Mouse (Mus musculus): ENCODE results near the gene Ugt1a6a.
"Not testable (repeated sequence)": the region's sequence is repeated elsewhere in the genome, so short reads cannot be mapped to it uniquely, and the experiment has no call there.

The Ugt1a6a gene

DNA sequence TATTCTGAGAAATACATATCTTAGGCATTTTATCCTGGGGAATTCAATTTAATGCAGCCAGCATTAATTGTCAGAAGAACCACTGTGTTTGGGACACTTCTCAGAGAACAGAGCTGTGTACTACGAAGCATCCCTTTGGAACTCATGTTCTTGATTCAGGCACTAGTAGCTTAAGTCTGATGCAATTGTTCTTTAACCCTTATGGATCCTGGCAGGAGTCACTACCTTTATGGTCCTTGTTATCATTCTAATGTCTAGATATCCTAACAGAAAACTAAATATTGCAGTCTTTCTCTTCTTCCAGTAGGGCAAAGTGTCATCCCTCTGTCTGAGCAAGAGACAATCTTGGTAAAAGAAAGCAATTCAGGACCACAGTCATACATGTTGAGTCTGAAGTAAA, 78.5 kb downstream of the Ugt1a6a start:
- no peak for DNase-seq

DNA sequence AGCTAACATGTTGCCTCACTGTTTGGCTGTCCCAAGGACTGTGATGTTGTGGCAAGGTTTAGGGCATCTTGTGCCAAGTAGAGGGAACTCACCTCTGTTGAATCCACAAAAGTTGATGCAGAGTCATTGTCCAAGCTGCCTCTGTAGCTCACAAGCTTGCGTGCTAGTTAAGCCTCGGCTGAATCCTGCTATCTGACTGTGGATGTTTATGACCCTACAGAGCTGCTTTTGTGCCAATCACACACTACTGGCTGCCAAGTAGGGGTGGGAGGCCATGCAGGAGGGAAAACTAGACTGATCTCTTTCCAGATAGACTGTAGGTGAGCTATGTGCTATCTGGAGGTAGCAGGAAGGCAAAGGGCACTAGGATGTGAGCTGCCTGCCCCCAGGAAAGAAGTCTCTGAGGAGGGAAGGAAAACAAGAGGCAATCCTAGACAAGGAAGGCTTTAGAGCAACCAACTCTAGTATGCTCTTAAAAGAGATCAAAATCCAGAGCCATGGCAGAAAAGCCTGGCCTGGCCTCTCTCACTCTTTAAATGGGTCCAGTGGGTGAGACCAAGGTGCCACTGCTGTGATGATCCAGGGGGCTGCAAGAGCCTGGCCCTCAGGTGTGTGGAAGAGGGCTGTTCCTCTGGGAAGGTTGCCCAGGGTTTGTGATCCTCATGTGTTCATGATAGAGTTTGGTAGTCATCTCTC, 79.3 kb downstream of the Ugt1a6a start:
- no peak for DNase-seq

DNA sequence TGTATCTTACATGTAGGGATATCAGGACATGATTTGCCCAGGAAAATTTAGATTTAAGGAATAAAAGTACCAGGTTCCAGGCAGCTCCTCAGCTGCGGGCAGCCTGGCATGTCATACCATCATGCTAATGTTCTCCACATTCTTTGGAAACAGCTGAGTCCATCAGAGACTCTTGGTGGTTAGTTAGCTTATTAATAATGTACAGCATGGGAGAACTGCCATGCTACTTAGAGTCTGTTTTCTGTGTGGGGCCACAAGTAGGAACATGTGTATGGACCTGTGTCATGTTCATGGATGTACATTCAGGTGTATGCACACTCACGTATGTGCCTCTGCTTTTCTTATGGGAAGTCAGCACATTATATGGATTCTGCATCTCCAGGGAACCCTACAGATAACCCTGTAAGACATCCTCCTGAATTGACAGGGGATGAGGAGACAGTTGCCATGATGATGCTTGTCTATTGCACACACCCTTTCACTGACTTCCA, 79.9 kb downstream of the Ugt1a6a start:
- no peak for DNase-seq

DNA sequence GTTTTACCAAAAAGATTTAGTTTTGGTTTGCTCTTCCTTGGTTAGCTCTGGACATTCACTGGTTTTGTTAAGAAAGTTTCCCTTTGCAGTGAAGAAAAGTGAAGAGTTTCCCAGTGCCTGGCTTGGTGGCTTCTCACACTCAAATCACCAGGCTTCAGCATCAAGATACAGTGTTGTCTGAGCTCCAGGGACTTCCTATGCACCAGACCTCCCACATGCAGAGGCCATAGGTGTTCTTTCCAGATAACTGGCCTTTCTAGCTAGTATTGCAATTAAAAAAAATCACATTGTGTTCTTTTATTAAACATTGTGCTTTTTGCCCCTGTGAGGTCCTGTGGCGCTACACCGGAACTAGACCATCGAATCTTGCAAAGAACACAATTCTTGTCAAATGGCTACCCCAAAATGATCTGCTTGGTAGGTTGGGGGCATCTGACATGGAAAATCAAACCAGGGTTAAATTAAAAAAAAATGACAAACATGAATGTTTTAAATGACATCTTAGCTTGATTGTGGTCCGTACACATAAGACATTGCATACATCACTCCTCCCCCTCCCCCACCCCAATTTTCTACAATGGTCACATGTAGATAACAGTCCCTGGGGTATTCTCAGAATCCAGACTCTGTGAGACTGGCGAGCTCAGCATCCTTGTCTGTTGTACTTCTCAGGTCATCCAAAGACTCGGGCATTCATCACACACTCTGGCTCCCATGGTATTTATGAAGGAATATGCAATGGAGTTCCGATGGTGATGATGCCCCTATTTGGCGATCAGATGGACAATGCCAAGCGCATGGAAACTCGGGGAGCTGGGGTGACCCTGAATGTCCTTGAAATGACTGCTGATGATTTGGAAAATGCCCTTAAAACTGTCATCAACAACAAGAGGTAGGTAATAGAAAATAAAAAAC, 81.1 kb downstream of the Ugt1a6a start:
- no peak for DNase-seq

DNA sequence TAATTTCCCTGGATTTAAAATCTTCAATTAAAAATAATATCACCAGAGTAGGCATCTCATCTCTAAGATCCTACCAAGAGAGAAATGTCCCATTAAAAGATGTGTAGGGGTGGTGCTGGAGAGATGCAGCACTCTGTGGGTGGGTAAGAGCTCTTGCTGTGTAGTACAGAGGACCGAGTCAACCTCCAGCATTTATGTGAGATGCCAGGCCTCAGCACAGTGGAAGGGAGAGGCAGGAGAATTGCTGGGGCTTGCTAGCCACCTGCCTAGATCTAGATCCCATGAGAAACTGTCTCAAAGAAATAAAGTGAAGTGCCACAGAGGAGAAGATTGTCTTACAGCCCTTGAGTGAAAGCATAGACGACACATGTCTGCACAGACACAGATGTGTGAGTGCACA, 81.9 kb downstream of the Ugt1a6a start:
- DNase-seq: no peak

DNA sequence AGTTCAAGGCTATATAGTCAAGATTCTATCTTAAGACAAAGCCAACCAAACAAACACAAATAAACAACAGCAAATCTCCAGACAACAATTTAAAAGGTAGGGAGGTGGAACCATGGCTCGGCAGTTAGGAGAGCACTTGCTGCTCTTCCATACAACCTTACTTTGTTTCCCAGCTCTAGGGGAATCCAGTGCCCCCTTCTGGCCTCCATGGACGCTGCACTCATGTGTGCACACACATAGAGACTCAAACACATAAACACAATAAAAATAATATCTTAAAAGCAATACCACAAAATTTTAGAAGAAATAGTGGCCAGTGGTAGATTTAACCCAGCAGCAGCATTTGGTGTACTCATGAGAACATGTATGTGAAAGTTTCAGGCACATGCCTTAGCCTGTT, 82.5 kb downstream of the Ugt1a6a start:
- no peak for DNase-seq

DNA sequence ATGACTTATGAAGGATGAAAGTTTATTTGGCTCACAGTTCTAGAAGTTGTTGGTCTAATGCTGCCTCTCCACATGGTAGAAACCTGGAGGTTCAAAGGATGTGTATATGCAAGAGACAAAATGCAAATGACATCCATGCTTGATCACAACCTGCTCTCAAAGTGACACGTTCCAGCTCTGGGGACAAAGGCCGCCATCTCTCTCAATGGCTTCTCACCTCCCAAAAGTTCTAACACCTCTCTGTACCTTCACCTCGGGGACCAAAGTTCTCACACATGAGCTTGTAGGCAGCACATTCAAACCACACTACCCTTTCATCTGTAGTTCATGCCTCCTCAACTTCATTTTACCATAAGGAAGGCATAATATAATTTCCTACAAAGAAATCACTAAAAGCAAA, 83.0 kb downstream of the Ugt1a6a start:
- no peak for DNase-seq

DNA sequence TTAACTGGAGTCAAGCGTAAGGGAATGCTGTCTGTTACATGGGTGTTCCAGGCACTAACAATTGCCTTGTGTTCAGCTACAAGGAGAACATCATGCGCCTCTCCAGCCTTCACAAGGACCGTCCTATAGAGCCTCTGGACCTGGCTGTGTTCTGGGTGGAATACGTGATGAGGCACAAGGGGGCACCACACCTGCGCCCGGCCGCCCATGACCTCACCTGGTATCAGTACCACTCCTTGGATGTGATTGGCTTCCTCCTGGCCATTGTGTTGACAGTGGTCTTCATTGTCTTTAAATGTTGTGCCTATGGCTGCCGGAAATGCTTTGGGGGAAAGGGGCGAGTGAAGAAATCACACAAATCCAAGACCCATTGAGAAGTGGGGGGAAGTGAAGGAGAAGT, 83.4 kb downstream of the Ugt1a6a start:
- DNase-seq: no peak

DNA sequence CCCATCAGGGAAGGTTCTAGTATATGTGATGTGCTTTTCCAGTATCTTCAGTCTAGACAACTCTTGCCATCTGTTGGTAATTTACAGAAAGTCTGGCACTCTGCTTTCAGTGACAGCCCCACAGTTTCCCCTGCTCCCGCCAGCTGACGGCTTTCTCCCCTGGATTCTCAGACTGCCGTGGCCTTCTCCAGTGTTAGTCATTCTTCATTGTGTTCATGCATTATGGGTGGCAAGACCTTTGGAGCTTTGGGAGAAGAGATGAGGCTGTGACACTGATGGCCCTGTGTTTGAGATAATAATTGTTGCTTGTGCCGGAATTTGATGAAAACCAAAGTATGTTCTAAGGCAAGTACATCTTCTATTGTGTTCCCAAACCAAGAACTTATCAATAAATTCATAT, 84.0 kb downstream of the Ugt1a6a start:
- DNase-seq: no peak

DNA sequence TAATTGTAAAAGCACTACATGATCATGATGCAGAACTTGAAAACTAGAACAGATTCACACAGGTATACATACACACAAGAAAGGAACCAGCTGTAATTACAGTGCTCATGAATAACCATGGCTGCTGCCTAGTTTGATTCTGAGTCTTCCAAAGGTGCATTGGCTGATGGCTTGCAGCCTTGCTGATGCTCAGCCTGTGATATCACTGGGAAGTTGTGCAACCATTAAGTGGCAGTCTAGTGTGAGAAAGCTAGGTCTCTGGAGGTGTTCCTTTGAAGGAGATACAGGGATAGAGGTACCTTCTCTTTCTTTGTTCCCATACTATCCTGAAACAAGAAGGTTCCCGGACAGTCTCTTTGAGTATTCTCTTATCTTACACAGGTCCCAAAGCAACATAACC, 84.4 kb downstream of the Ugt1a6a start:
- no peak for DNase-seq

DNA sequence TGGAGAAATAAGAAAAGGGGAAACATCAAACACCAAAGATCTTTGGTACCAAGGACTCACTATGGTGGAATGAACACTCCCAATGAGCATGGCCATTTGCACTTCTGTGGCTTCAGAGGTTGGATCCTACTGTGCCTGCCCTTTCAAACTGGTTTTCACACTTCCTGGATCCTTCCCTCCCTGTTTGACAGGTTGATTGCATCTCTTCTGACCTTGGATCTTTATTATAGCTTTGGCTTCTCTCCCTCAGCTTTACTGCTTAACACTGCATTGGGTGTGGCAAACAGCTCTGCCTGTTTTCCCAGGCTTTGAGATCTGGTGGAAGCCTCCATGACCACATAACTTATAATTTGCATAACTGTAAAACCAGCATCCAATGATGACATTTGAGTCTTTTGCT, 85.7 kb downstream of the Ugt1a6a start:
- no peak for DNase-seq

DNA sequence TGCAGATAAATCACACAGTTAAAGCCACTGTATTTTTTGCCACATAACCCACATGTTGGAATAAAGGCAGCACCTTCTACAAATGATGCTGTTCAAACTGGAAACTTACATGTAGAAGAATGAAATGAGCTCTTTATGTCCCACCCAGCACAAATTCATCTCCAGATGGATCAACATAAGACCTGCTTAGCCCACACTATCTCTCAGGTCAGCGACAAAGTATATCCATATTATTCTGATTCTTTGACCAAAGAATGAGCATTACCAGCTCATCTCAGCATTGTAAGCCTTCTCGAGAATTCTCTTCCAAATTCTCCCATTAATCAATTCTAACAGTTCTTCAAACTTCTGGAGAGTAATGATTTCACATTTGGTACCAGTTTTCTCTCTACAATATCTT, 87.6 kb downstream of the Ugt1a6a start:
- no peak for DNase-seq

DNA sequence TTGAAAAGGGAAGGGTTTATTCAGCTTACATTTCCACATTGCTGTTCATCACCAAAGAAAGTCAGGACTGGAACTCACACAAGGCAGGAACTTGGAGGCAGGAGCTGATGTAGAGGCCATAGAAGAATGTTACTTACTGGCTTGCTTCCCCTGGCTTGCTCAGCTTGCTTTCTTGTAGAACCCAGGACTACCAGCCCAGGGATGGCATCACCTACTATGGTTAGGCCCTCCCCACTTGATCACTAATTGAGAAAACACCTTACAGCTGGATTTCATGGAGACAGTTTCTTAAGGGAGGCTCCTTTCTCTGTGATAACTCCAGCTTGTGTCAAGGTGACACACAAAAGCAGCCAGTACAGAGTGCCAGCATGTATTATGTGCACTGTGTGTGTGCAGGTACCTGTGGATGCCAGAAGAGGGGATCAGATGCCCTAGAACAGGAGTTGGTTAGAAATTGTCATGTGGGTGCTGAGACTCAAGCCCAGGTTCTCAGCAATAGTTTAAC, 88.5 kb downstream of the Ugt1a6a start:
- peak in 1 of 2 experiments; percentile 6 for DNase-seq

DNA sequence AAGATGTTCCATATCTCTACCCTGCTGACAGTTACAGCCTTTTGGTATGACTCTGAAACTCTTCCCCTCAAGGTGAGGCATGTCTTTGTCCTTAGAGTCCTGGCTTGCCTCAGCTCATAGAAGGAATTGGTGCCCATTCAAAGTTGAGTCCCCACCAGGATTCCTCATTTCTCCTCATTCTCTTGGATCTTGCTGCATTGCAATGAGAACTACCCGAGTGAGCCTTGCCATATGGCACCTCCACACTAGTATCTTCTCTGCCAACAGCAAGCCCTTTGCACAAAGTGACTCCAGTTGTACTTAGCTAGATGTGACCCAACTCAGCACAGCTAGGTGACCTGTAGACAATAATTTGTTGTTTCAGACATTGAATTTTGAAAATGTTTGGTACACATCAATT, 89.0 kb downstream of the Ugt1a6a start:
- no peak for DNase-seq

DNA sequence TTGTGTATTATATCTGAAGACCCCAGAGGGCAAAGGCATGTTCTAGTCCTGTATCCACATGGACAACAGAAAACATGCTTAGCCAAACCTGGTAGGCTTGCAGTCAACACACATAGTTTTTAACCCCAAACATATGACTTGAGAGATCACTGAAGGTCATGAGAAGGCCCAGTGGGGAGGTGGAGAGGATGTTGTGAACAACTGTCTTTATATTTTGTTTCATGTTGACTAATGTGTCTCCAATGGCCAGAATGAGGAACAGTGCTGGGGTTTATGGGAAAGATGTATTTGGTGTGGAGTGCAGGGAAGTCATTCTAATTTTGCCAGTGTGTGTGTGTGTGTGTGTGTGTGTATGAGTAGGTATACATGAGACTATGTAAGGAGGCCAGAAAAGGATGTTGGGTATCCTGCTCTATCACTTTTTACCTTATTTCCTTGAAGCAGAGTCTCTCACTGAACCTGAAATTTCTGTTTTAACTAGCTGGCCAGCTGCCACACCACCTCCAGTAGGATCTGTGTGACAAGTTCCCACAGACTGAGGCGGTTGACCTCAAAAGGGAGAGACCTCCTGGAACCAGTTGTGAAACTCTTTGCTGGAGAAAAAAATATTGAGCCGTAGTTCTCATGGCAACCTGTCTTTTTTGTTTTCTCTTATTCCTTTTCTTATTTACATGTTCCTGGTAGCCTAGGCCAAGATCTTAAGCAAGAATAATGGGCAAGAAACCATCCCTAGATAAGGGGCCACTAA, 89.6 kb downstream of the Ugt1a6a start:
- DNase-seq: no peak

DNA sequence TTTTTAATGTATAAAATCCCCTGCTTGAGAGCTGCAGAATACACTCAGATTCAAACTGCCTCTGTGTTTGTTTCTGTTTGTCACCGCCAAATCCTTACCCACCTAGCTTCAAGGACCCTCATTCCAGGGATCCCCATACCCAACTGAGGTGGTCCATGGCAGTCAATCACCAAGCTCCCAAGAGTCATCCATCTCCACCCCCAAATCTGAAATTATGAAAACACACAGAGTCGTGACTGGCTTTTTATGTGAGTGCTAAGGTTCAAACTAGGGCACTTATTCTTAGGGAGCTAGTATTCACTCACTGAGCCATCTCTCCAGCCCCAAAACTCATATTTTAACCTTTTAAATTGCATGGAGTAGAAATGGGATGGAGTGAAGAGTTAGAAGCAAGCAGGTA, 90.7 kb downstream of the Ugt1a6a start:
- not testable (repeated sequence) for DNase-seq

DNA sequence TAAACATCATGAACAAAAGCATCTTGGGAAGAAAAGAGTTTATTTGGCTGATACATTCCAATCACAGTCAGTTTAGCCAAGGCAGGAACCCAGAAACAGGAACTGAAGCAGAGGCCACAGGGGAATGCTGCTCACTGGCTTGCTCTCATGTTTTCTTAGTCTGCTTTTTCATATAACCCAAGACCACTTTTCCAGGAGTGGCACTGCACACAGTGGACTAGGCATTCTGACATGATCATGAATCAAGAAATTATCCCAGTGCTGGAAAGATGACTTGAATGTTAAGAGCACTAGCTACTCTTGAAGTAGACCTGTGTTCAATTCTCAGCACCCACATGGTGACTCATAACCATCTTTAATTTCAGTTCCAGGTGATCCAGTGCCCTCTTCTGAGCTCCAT, 91.1 kb downstream of the Ugt1a6a start:
- DNase-seq: no peak

DNA sequence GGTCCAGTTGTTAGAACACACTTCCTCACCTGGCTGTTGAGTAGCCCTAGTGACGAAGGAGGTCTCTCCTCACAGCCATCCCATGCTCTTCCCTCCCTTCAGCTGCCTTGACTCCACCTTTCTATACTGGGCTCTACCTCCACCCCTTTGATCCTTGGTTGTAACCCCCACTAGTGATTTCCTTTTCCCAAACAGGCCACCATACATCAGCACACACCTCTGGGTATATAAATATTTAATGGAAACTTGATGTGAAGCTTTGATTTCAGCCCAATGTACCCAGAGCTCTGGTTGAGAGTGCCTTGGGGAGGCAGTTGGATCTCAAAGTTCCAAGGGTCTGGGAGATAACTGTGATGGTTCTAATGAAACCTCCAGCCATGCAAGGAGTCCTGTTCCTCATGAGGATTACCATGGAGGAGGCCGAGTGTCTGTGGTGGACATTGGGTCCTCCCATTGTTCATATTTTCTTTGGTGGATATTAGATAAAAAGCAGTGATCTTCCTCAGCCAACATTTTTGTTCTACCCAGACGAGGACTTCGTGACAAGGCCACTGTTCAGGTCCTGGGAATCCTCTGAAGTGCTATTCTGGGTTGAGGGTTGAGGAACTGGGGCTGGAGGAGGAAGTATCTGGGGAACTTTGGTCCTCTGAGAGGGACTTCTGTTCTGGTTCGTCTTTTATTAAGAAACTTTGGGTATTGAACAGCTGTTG, 92.2 kb downstream of the Ugt1a6a start, which contains the start of gene Mroh2a:
Gene Mroh2a (plus strand): TSS at position 317 of the 710 bp plus-strand sequence.
- DNase-seq: peak in 1 of 2 experiments; percentile 26

DNA sequence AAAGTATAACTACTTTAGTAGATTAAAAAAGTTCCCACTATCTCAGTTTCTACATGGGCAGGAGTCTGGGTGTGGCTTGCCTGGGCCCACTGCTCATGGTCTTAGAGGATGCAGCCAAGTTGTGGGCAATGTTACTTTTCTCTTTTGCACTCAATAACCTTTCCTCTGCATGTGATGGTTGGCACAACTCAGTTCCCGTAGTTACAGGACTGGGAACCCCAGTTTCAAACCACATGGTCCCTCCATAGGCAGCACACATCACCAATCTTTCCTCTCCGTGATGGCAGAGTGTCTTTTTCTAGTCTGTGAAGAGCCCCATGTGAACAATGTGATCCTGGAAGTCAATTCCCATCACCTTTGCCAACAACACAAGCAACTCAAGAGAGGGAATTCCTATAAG, 92.9 kb downstream of the Ugt1a6a start:
- peak in 1 of 2 experiments; percentile 6 for DNase-seq

DNA sequence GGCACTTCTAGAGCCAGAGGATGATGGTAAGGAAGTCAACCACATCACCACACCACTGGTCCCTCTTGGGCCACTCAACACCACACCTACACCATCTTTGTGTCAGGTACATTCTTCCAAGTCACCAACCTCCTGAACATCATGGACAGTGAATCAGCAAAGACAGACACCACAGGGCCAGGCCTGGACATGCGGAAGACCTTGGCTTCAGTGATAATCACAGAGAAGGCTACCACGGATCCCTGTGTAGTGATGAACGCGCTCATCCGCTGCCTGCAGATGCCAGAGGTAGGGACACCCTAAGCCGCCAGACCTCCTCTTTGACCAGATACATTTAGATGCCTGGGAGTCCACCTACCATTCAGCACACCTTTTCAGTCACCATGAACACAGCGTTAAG, 93.5 kb downstream of the Ugt1a6a start:
- peak; percentile 10 to 16 for DNase-seq

DNA sequence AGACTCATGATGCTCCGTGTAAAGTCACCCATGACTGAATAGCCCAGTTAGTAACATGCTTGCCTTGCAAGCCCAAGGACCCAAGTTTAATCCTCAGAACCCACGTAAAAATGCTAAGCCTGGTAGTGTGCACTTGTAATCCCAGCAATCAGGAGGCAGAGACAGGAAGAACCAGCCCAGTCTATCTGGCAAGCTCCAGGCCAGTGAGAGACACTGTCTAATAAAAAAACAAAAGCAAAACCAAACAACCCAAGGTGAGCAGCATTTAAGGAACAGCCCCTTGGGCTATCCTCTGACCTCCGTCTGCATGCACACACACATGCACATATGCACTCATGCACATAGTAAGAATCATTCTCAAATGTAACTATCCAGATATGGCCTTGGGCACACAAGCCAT, 95.0 kb downstream of the Ugt1a6a start:
- DNase-seq: peak in 1 of 2 experiments; percentile 6

DNA sequence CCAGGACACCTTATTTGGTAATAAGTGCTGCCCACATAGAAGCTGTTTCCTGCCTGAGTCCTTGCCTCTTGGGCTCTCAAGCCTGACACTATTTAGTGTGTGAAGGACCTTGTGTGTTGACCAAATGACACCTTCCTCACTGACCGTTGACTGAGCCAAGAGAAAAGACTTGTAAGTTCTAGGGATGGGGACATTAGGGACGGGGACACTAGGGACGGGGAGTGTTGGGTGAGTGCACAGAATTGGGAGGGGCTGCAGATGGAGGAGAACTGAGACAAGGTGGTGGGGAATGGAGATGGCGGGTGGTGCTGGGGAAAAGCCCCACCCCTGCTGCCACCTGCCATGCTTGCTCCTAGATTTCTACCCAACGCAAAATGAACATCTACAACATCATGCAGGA, 95.4 kb downstream of the Ugt1a6a start:
- DNase-seq: peak; percentile 4 to 12

Measured in spleen, adult 18-20 months (tissue).